Mouse (Mus musculus): ENCODE results near the gene Nelfe.

GRCm38 (mm10) chr17:34881683-34882310 is 31.6 kb downstream of the Nelfe start, which contains the start of gene Gm20547:
- no peak for TF ChIP-seq CTCF (IDR thresholded peaks at IDR 0.05)
- TF ChIP-seq POLR2A (IDR thresholded peaks at IDR 0.05; ENCODE audit: insufficient read depth, low read depth, low read length): no peak
- no peak for TF ChIP-seq EP300 (IDR thresholded peaks at IDR 0.05; ENCODE audit: insufficient read depth, low read depth, low read length)
